Mouse (Mus musculus): ENCODE measurements at regions not wholly inside any gene's neighbourhood (a gene's known extent, or its start where the extent isn't known, plus 50 kb on each side); places are given as distances from the start of the nearest gene placed in this dataset.

GRCm38 (mm10) chr15:36334436-36335113 lies 673.0 kb downstream of the Zfp706 start:
- Histone ChIP-seq H3K4me2 (ENCODE audit: low read depth, low read length) (no peak overlapping the region), H3K36me3 (replicated peaks; ENCODE audit: control insufficient read depth, insufficient read depth, low read length) (no peaks in the 10 kb centered on the region), H3K4me1 (ENCODE audit: control insufficient read depth, insufficient read depth) (no peaks in the 10 kb centered on the region), H3K9ac (replicated peaks; ENCODE audit: low read depth, low read length) (no peak overlapping the region), H3K9me3 (replicated peaks; ENCODE audit: control insufficient read depth, low read length) (no peaks in the 10 kb centered on the region), H3K27me3 (ENCODE audit: control insufficient read depth, insufficient read depth, low read length) (no peaks in the 10 kb centered on the region), H3K27ac (ENCODE audit: low read depth) (no peak overlapping the region), H3K4me3 (ENCODE audit: low read depth, low read length) (no peak overlapping the region)
- DNase-seq (ENCODE audit: low spot score): no peak
- TF ChIP-seq EP300 (IDR thresholded peaks at IDR 0.05; ENCODE audit: low read depth): no peak
- TF ChIP-seq CTCF (IDR thresholded peaks at IDR 0.05; ENCODE audit: low read depth): no peak
- ATAC-seq (ENCODE audit: insufficient read depth, low read depth): no peak
- WGBS: 68% methylated on average over 9 of the region's 9 CpGs

GRCm38 (mm10) chr15:36333857-36334256 lies 673.7 kb downstream of the Zfp706 start:
- Histone ChIP-seq H3K4me1 (ENCODE audit: control insufficient read depth, insufficient read depth) (no peaks in the 10 kb centered on the region), H3K4me2 (ENCODE audit: low read depth, low read length) (no peak overlapping the region), H3K4me3 (ENCODE audit: low read depth, low read length) (no peak overlapping the region), H3K27ac (ENCODE audit: low read depth) (no peak overlapping the region), H3K36me3 (replicated peaks; ENCODE audit: control insufficient read depth, insufficient read depth, low read length) (no peaks in the 10 kb centered on the region), H3K27me3 (ENCODE audit: control insufficient read depth, insufficient read depth, low read length) (no peaks in the 10 kb centered on the region), H3K9ac (replicated peaks; ENCODE audit: low read depth, low read length) (no peak overlapping the region), H3K9me3 (replicated peaks; ENCODE audit: control insufficient read depth, low read length) (no peaks in the 10 kb centered on the region)
- no peak for TF ChIP-seq EP300 (IDR thresholded peaks at IDR 0.05; ENCODE audit: low read depth)
- no peak for TF ChIP-seq CTCF (IDR thresholded peaks at IDR 0.05; ENCODE audit: low read depth)
- 49% methylated on average over 1 of the region's 1 CpGs for WGBS
- DNase-seq (ENCODE audit: low spot score) (no peak), ATAC-seq (ENCODE audit: insufficient read depth, low read depth) (no peak)

- Histone ChIP-seq H3K36me3 (replicated peaks; ENCODE audit: control insufficient read depth, insufficient read depth, low read length) (no peaks in the 10 kb centered on the region), H3K9ac (replicated peaks; ENCODE audit: low read depth, low read length) (no peak overlapping the region), H3K27ac (ENCODE audit: low read depth) (no peak overlapping the region), H3K4me3 (ENCODE audit: low read depth, low read length) (no peak overlapping the region), H3K27me3 (ENCODE audit: control insufficient read depth, insufficient read depth, low read length) (no peaks in the 10 kb centered on the region), H3K4me1 (ENCODE audit: control insufficient read depth, insufficient read depth) (no peaks in the 10 kb centered on the region), H3K4me2 (ENCODE audit: low read depth, low read length) (no peak overlapping the region), H3K9me3 (replicated peaks; ENCODE audit: control insufficient read depth, low read length) (no peaks in the 10 kb centered on the region)
- DNase-seq (ENCODE audit: low spot score) (no peak), ATAC-seq (ENCODE audit: insufficient read depth, low read depth) (no peak)
- TF ChIP-seq CTCF (IDR thresholded peaks at IDR 0.05; ENCODE audit: low read depth) (no peak), EP300 (IDR thresholded peaks at IDR 0.05; ENCODE audit: low read depth) (no peak)
- 73% methylated on average over 3 of the region's 3 CpGs for WGBS
These were observed 674.3 kb downstream of the Zfp706 start for GRCm38 (mm10) chr15:36333265-36333664.
